Mouse (Mus musculus) midbrain, embryonic 16.5 days (tissue): ENCODE measurements around the gene Mfsd6l. TPM values are rescaled to one million over a fixed set of nuclear protein-coding genes. Genes with fewer than 3 reads are reported as not detected.
A peak's percentile ranks its signal among the peaks of the same experiment; 100 is the strongest.

ENCODE experiments used
- ATAC-seq: fragments of 200-750 bp; cut with Nextera tagmentation; 2 replicates; pipeline ENCODE4 v1.8.0; 2017; ENCODE audit warnings: moderate TSS enrichment
- H3K27ac ChIP-seq: fragments of 300-500 bp; sonication (generic); 2 replicates; pipeline ENCODE4 v1.5.1; 2014; ENCODE audit warnings: mild to moderate bottlenecking, low read length, mixed read lengths
- H3K27me3 ChIP-seq: fragments of 300-500 bp; sonication (generic); 2 replicates; pipeline ENCODE4 v1.6.1; 2014; ENCODE audit warnings: low read depth, low read length, mixed read lengths; ENCODE audit not compliant: control insufficient read depth, insufficient read depth
- H3K36me3 ChIP-seq: fragments of 300-500 bp; sonication (generic); 2 replicates; pipeline ENCODE4 v1.6.1; 2014; ENCODE audit warnings: mild to moderate bottlenecking, low read length, moderate library complexity, mixed read lengths; ENCODE audit not compliant: control insufficient read depth, insufficient read depth
- H3K4me1 ChIP-seq: fragments of 300-500 bp; sonication (generic); 2 replicates; pipeline ENCODE4 v1.6.1; 2014; ENCODE audit warnings: mild to moderate bottlenecking, low read length, mixed read lengths; ENCODE audit not compliant: control insufficient read depth, insufficient read depth
- H3K4me2 ChIP-seq: fragments of 300-500 bp; sonication (generic); 2 replicates; pipeline ENCODE4 v1.6.1; 2014; ENCODE audit warnings: mild to moderate bottlenecking, low read length, mixed read lengths
- H3K4me3 ChIP-seq: fragments of 300-500 bp; sonication (generic); 2 replicates; pipeline ENCODE4 v1.5.1; 2014; ENCODE audit warnings: low read depth, mild to moderate bottlenecking, low read length, moderate library complexity, mixed read lengths
- H3K9ac ChIP-seq: fragments of 300-500 bp; sonication (generic); 2 replicates; pipeline ENCODE4 v1.6.1; 2014; ENCODE audit warnings: low read depth, low read length, mixed read lengths
- H3K9me3 ChIP-seq: fragments of 300-500 bp; sonication (generic); replicated peaks from 2 replicates; pipeline ENCODE4 v1.6.1; 2014; ENCODE audit warnings: mild to moderate bottlenecking, low read length, mixed read lengths; ENCODE audit not compliant: control insufficient read depth, poor library complexity, severe bottlenecking
- WGBS: fragments of 180-500 bp; shearing (Covaris S2); extraction: QIAGEN DNeasy Blood & Tissue Kit; methylation state at CpG from one replicate; pipeline ENCODE4 v1.1.7; 2014; 5-methylcytosine and 5-hydroxymethylcytosine counted together
- polyA plus RNA-seq: library from polyadenylated mRNA; unstranded; fragments of >200 nt; fragmentation: Nextera tagmentation; extraction: Ambion mirVana; gene quantifications from 2 replicates; pipeline ENCODE4 v1.2.1, GENCODE M21; 2015

The Mfsd6l gene
- 0.09 TPM in 1 of 2 replicates, not detected in the other for polyA plus RNA-seq

GRCm38 (mm10) chr11:68555918-68556584, at the start of gene Mfsd6l:
TSS of gene Mfsd6l (plus strand) at chr11:68556186.
- no peak for ATAC-seq
- no peaks in the 10 kb centered on the region for H3K36me3 ChIP-seq
- H3K9ac ChIP-seq, result no peak within 1 kb of the TSS
- WGBS, result 10% methylated on average over 37 of the region's 37 CpGs
- H3K4me2 ChIP-seq, result peak within 1 kb of the TSS; percentile 58
- H3K4me3 ChIP-seq, result peak within 1 kb of the TSS; percentile 29
- H3K9me3 ChIP-seq, result no peaks in the 10 kb centered on the region
- H3K4me1 ChIP-seq, result 0 out of 2 replicates have a peak, but pooled peaks cover 3% of the 10 kb centered on the region
- H3K27ac ChIP-seq, result no peak within 1 kb of the TSS
- peaks cover 9% of the 10 kb centered on the region; the same call in 1 of the 2 replicates for H3K27me3 ChIP-seq

- Histone ChIP-seq H3K27me3 (no peaks in the 10 kb centered on the region), H3K4me3 (no peak overlapping the region), H3K36me3 (no peaks in the 10 kb centered on the region), H3K27ac (no peak overlapping the region), H3K9me3 (no peaks in the 10 kb centered on the region), H3K4me2 (no peak overlapping the region), H3K9ac (no peak overlapping the region), H3K4me1 (no peaks in the 10 kb centered on the region)
- ATAC-seq, result no peak
- 94% methylated on average over 7 of the region's 7 CpGs for WGBS
Measured at GRCm38 (mm10) chr11:68507246-68507645, 48.7 kb upstream of the Mfsd6l start.

DNA sequence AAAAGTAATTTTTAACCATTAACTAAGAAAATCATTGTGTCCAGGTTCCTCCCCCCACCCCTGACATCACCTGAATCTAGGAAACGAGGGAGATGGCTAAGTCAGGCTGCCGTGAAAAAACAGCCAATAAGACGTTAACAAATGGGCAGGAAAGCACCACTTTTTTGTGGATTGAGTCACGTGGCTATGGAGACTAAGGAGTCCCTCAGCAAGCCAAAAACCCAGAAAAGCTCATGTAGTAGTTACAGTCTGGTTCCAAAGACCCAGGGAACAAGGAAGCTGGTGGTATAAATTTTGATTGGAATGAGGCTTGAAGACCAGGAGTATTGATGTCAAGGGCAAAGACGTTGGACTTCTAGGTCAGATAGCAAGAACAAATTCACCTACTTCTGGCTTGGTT, 47.4 kb upstream of the Mfsd6l start:
- no peaks in the 10 kb centered on the region for H3K36me3 ChIP-seq
- H3K4me2 ChIP-seq, result no peak overlapping the region
- ATAC-seq, result no peak
- no peaks in the 10 kb centered on the region for H3K27me3 ChIP-seq
- H3K9ac ChIP-seq, result no peak overlapping the region
- no peaks in the 10 kb centered on the region for H3K4me1 ChIP-seq
- 72% methylated on average over 5 of the region's 5 CpGs for WGBS
- no peak overlapping the region for H3K27ac ChIP-seq
- no peak overlapping the region for H3K4me3 ChIP-seq
- H3K9me3 ChIP-seq, result no peaks in the 10 kb centered on the region

DNA sequence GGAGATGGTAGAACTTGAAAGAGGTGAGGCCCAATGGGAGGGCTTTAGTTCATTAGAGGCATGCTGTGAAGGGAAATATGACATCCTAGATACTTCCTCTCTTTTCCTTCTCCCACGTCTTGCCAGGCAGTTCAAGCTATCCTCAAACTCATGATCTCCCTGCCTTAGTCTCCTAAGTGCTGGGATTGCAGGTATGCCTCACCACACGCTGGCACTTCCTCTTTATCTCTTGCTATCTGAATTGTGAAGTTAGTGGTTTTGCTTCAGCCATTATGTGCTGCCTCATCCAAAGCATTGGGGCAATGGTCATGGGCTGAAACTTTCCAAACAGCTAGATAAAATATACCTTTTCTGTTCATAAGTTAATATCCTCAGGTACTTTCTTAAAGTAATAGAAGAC, 46.8 kb upstream of the Mfsd6l start:
- no peaks in the 10 kb centered on the region for H3K36me3 ChIP-seq
- H3K27ac ChIP-seq, result no peak overlapping the region
- H3K4me2 ChIP-seq, result no peak overlapping the region
- H3K9me3 ChIP-seq, result no peaks in the 10 kb centered on the region
- H3K4me3 ChIP-seq, result no peak overlapping the region
- H3K27me3 ChIP-seq, result no peaks in the 10 kb centered on the region
- ATAC-seq, result no peak
- no peaks in the 10 kb centered on the region for H3K4me1 ChIP-seq
- 69% methylated on average over 2 of the region's 2 CpGs for WGBS
- no peak overlapping the region for H3K9ac ChIP-seq

GRCm38 (mm10) chr11:68513969-68514368, 42.0 kb upstream of the Mfsd6l start:
- Histone ChIP-seq H3K4me1 (no peaks in the 10 kb centered on the region), H3K9ac (no peak overlapping the region), H3K4me3 (no peak overlapping the region), H3K36me3 (no peaks in the 10 kb centered on the region), H3K4me2 (no peak overlapping the region), H3K9me3 (no peaks in the 10 kb centered on the region), H3K27me3 (no peaks in the 10 kb centered on the region), H3K27ac (no peak overlapping the region)
- 37% methylated on average over 3 of the region's 3 CpGs for WGBS
- no peak for ATAC-seq

DNA sequence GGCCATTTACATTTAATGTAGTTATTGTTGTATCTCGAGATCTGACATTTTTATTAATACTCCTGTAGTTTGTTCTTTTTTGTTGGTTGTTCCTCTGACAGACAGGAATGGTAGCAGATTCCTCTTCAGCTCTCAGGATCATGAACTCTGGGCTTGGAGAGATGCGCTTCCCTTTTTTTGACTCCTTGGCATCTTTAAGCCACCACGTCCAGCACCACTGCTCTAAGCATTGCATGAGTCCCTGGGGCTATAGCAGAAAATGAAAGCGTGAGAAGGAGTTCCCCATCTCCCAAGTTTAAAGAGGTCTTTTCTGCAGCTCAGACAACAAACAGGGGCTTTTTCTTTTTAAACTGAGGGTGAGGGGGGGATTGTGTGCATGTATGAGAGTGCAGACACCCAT, 36.6 kb upstream of the Mfsd6l start:
- H3K4me2 ChIP-seq, result no peak overlapping the region
- no peaks in the 10 kb centered on the region for H3K4me1 ChIP-seq
- no peaks in the 10 kb centered on the region for H3K9me3 ChIP-seq
- H3K36me3 ChIP-seq, result no peaks in the 10 kb centered on the region
- WGBS, result 92% methylated on average over 4 of the region's 4 CpGs
- H3K27ac ChIP-seq, result no peak overlapping the region
- H3K4me3 ChIP-seq, result no peak overlapping the region
- ATAC-seq, result no peak
- H3K9ac ChIP-seq, result no peak overlapping the region
- H3K27me3 ChIP-seq, result no peaks in the 10 kb centered on the region

- no peak overlapping the region for H3K9ac ChIP-seq
- ATAC-seq, result no peak
- H3K27me3 ChIP-seq, result no peaks in the 10 kb centered on the region
- H3K4me1 ChIP-seq, result no peaks in the 10 kb centered on the region
- H3K36me3 ChIP-seq, result no peaks in the 10 kb centered on the region
- no peak overlapping the region for H3K4me3 ChIP-seq
- no peak overlapping the region for H3K27ac ChIP-seq
- WGBS, result over 99% methylated on average over 5 of the region's 5 CpGs
- no peaks in the 10 kb centered on the region for H3K9me3 ChIP-seq
- no peak overlapping the region for H3K4me2 ChIP-seq
Measured at GRCm38 (mm10) chr11:68519815-68520214, 36.2 kb upstream of the Mfsd6l start.

- Histone ChIP-seq H3K27ac (no peak overlapping the region), H3K27me3 (no peaks in the 10 kb centered on the region), H3K9ac (no peak overlapping the region), H3K4me1 (no peaks in the 10 kb centered on the region), H3K4me3 (no peak overlapping the region), H3K36me3 (no peaks in the 10 kb centered on the region), H3K9me3 (no peaks in the 10 kb centered on the region), H3K4me2 (no peak overlapping the region)
- no peak for ATAC-seq
- 90% methylated on average over 2 of the region's 2 CpGs for WGBS
Measured at GRCm38 (mm10) chr11:68520439-68520838, 35.5 kb upstream of the Mfsd6l start.

GRCm38 (mm10) chr11:68521352-68521751, 34.6 kb upstream of the Mfsd6l start:
- ATAC-seq, result no peak
- H3K27me3 ChIP-seq, result no peaks in the 10 kb centered on the region
- WGBS, result 78% methylated on average over 5 of the region's 5 CpGs
- H3K4me1 ChIP-seq, result no peaks in the 10 kb centered on the region
- H3K36me3 ChIP-seq, result no peaks in the 10 kb centered on the region
- H3K4me2 ChIP-seq, result no peak overlapping the region
- H3K9ac ChIP-seq, result no peak overlapping the region
- no peak overlapping the region for H3K27ac ChIP-seq
- H3K9me3 ChIP-seq, result no peaks in the 10 kb centered on the region
- no peak overlapping the region for H3K4me3 ChIP-seq
